Mouse (Mus musculus) ES-CJ7 (cell line): Measurements from ENCODE around the gene Mcm10.

Experiments
- DNase-seq: peaks from one replicate; pipeline ENCODE4 v3.0.0; 2011; ENCODE audit warnings: low read depth, low spot score

Mcm10 gene

DNA sequence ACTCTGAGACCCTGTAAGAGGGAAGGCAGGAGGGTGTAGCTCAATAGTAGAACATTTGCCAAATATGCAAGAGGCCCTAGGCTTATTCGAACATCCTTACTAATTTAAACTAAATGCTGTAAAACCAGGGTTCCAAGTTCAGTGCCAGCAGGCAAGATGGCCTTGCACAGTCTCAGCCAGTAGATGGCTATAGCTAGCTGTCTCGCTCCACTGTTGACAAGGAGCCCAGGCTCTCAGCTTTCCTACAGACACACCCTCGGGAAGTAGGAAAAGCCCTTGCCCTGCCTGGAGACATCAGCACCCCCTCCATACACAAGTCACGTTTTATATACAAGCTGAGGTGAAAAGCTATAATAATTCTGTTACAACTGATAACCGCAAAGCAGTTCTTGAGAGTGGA is 20.1 kb upstream of the Mcm10 start:
- DNase-seq = peak; percentile 55

- DNase-seq = no peak
Observed at GRCm38 (mm10) chr2:5031215-5031614, 18.6 kb upstream of the Mcm10 start.

DNA sequence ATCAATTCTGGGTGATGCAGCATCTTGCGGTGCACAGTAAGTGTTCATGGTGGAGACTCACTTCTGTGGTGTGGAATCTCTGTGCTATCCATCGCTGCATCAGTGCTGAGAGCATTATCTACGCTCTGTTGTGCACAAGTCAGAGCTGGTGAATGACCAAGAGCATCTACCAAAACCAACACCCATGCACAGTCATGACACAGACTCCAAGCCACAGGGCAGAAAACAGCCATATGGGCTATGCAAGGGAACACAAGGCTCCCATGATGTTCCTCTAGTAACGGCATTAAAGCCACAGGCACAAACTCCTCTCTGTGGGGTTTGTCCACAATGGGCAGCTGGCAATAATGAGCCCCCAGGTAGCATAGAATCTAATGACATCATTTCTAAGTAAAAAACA is 17.2 kb upstream of the Mcm10 start:
- no peak for DNase-seq

DNA sequence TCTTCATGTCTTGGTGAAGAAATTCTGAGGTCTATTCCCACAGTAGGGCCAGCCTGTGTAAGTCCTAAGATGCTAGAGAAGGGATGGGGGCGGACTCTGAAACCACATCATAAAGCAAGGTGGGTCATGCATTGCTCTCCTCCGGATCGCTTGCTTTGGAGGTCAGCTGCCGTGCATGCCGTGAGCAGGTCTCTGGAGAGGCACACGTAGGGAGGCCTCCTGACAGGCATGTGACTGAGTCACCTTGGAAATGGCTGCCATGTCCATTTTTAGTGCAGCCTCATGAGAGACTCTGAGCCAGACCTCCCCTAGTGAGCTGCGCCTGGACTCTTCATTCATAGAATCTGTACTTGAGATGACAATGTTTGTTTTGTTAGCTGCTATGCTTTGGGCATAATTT is 15.5 kb upstream of the Mcm10 start:
- no peak for DNase-seq

GRCm38 (mm10) chr2:5027057-5027456 is 14.5 kb upstream of the Mcm10 start:
- DNase-seq = no peak

DNA sequence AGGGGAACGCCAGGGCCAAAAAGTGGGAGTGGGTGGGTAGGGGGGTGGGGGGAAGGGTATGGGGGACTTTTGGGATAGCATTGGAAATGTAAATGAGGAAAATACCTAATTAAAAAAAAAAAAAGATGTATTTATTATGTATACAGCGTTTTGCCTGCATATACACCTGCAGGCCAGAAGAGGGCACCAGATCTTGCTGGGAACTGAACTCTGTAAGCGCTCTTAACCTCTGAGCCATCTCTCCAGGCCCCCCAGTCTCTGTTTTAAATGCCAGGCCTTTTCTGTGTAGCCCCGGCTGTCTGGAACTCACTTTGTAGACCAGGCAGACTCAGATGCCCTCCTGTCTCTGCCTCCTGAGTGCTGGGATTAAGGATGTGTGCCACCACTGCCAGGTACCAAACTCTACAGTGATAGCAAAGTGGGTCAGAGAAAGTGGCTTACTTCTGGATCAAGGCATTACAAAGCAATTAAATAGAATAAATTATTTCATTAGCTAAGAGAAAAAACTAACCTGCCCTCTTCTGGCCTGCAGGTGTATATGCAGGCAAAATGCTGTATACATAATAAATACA is 12.7 kb upstream of the Mcm10 start:
- DNase-seq = peak; percentile 79

GRCm38 (mm10) chr2:5023699-5024399 is 11.3 kb upstream of the Mcm10 start:
- DNase-seq = no peak

DNA sequence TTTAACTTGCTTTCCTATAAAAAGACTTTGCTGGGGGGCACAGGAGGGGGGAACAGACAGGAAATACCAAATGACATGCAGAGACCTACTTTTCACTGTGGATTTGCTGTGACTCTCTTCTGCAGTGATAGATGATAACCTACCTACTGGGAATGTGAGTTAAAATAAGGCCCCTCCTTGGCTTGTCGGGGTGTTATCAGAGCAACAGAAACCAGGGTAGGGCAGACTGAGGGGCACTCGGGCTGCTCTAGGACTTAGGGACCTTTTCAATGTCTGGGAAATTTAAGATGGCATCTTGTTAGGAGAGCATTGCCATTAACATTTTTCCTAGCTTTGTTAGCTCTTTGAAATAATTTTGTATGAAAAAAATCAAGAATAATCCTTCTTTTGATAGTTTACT is 10.7 kb upstream of the Mcm10 start:
- no peak for DNase-seq

DNA sequence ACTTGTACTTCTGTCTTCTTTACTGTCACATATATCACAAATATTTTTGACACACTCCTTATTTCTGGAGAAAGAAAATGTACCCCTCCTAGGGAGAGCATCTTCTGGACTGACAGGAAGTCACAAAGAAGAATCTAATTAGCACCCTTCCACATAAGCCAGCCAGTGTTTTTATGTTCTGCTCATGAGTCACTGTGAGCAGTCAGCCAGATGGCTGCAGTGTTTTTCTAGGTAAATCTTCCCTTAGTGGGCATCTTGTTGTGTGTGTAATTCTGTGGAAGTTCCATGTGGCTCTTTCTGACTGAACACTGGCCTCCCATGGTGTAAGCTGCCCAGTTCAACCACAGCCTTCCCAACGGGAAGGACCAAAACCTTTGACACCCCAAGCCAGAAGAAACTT is 7.1 kb upstream of the Mcm10 start:
- no peak for DNase-seq

DNA sequence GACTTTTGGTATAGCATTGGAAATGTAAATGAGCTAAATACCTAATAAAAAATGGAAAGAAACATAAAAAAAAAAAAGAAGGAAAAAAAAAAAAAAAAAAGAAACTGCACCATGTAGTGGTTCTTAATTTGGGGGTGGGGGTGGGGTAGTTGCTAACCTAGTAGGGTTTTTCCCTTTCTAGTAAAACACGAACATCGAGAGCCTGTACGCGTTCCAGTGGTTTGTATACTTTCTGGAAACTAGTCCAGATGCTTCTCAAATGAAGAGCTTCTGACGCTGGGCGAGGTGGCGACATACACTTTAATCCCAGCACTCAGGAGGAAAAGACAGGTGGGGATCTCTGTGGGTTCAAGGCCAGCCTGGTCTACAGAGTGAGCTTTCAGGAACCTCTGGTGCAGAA is 4.3 kb upstream of the Mcm10 start:
- no peak for DNase-seq

GRCm38 (mm10) chr2:5015527-5015926 is 2.9 kb upstream of the Mcm10 start:
- DNase-seq = no peak

GRCm38 (mm10) chr2:5014616-5015015 is 2.0 kb upstream of the Mcm10 start:
- DNase-seq = peak; percentile 83

DNA sequence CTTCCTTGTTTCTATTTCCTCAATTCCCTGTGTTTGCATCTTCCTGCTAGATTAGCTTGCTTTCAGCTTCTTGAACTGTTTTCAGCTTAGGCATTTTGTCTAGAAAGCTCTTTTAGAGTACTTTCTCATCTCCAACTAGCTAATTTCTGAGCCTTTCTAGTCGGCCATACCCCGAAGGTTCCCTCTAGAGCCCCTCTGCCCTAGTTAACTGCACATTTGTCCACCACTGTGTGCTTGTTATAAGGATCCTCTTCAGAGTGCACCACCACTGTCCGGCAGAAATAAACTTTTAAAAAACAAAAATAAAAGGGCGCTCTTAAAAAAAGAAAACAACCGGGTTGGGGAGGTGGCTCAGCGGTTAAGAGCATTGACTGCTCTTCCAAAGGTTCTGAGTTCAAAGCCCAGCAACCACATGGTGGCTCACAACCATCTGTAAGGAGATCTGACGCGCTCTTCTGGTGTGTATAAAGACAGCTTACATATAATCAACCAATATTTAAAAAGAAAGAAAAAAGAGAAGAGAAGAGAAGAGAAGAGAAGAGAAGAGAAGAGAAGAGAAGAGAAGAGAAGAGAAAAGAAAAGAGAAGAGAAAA is 597 bp downstream of the Mcm10 start:
- no peak for DNase-seq

GRCm38 (mm10) chr2:5007107-5007506 is 5.5 kb downstream of the Mcm10 start:
- no peak for DNase-seq

- DNase-seq = no peak
Observed at GRCm38 (mm10) chr2:5001266-5001665, 11.3 kb downstream of the Mcm10 start.

DNA sequence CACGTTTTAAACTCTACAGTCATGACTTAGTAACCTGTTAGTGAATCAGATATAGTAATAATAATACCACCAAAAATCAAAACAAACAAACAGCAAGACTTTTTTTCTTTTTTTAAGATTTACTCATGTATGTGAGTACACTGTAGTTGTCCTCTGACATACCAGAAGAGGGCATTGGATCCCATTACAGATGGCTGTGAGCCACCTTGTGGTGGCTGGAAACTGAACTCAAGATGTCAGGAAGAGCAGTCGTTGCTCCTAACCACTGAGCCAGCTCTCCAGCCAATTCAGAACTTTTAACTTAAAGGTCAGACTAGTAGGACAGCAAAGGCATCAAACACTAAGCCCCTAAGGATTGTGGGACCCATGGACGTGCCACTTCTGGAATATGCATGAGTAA is 13.7 kb downstream of the Mcm10 start:
- DNase-seq = peak; percentile 42

GRCm38 (mm10) chr2:4996421-4996824 is 16.2 kb downstream of the Mcm10 start:
- no peak for DNase-seq

DNA sequence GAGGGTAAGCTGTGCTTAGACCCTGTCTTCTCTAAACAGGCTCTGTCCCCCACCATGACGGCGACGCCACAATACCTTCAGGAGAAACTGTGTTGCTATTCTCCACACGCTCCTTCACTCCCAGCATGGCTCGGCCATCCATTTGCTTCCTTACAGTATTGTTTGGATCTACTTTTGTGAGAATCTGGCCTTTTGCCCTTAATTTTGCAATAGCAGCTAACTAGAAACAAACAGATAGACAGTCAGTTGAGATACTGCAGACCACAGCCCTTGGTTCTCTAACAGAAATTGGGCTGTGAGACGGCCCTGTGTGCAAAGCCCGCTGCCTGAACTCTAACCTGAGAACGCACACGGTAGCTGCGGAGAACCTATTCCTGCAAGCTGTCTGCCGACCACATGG is 16.9 kb downstream of the Mcm10 start:
- no peak for DNase-seq

DNA sequence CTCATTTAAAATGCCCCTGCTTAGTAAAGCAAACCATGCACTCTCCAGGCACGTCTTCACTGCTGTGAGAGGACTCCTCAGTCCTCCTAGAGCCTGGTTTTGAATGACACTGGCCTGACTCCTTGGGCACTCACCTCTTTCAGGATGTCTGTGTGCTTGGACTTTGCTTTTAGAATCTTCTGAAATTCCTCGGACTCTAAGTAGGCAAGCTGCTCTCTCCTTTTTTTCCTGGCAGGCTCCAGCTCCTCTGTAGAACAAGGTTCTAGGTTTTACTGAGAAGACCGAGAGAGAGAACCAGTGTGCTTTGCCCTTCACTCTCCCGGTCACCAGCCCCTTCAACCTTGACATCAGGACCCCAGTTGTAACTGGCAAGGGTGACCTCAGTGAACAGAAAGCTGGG is 18.2 kb downstream of the Mcm10 start:
- DNase-seq = no peak

- DNase-seq = no peak
Observed at GRCm38 (mm10) chr2:4993584-4993983, 19.0 kb downstream of the Mcm10 start.

- DNase-seq = peak; percentile 73
Observed at GRCm38 (mm10) chr2:4988826-4989424, 23.7 kb downstream of the Mcm10 start.

GRCm38 (mm10) chr2:4987388-4988180 is 25.0 kb downstream of the Mcm10 start:
- no peak for DNase-seq
